In genomic region chr2:48622316-48622715, GRCm38 (mm10) we compare ENCODE assay signal across 19 mouse cellular contexts.
DNase-seq lines count a peak whose midpoint lies in the region; ATAC-seq and TF ChIP-seq lines count a peak whose summit lies in the region.
"Had no signal": no experiment of that assay in that cellular context is flagged by ENCODE, and none has a peak within 500 bp of the region (broad histone marks: within the 10 kb centered on the region; RNA-seq: fewer than 3 reads in every experiment).

No protein-coding gene starts in this region.

- no peaks in the 10 kb centered on the region for H3K27me3 ChIP-seq in hindbrain, postnatal 0 days (ENCODE audit: insufficient read depth, low read length)
- no peaks in the 10 kb centered on the region for H3K27me3 ChIP-seq in hindbrain, embryonic 10.5 days (ENCODE audit: insufficient read depth, poor library complexity, severe bottlenecking)
- H3K27me3 ChIP-seq: embryonic facial prominence, embryonic 13.5 days; embryonic facial prominence, embryonic 15.5 days; forebrain, embryonic 12.5 days had no signal

- no peaks in the 10 kb centered on the region for H3K4me1 ChIP-seq in hindbrain, postnatal 0 days (ENCODE audit: insufficient read depth, low read length)
- H3K4me1 ChIP-seq in hindbrain, embryonic 10.5 days (replicated peaks), result no peaks in the 10 kb centered on the region
- H3K4me1 ChIP-seq: embryonic facial prominence, embryonic 13.5 days; embryonic facial prominence, embryonic 15.5 days had no signal

- H3K9me3 ChIP-seq in hindbrain, postnatal 0 days (ENCODE audit: low read length), result no peaks in the 10 kb centered on the region
- H3K9me3 ChIP-seq in hindbrain, embryonic 10.5 days, result no peaks in the 10 kb centered on the region
- H3K9me3 ChIP-seq: embryonic facial prominence, embryonic 13.5 days; embryonic facial prominence, embryonic 15.5 days; forebrain, embryonic 10.5 days; forebrain, embryonic 12.5 days had no signal

- no peak for ATAC-seq in hindbrain, postnatal 0 days
- ATAC-seq: forebrain, embryonic 14.5 days; forebrain, embryonic 16.5 days had no signal

- H3K36me3 ChIP-seq in hindbrain, postnatal 0 days (ENCODE audit: insufficient read depth, low read length), result no peaks in the 10 kb centered on the region
- H3K36me3 ChIP-seq in hindbrain, embryonic 10.5 days, result no peaks in the 10 kb centered on the region
- H3K36me3 ChIP-seq: embryonic facial prominence, embryonic 13.5 days; embryonic facial prominence, embryonic 15.5 days; forebrain, embryonic 10.5 days; forebrain, embryonic 12.5 days had no signal

- H3K4me3 ChIP-seq in hindbrain, postnatal 0 days (ENCODE audit: low read length), result no peak overlapping the region
- no peak overlapping the region for H3K4me3 ChIP-seq in hindbrain, embryonic 10.5 days
- H3K4me3 ChIP-seq: embryonic facial prominence, embryonic 13.5 days; embryonic facial prominence, embryonic 15.5 days; erythroblast, embryonic 14.5 days; forebrain, embryonic 10.5 days; forebrain, embryonic 12.5 days had no signal

- no peak for TF ChIP-seq CTCF in hindbrain, postnatal 0 days (IDR thresholded peaks at IDR 0.05; ENCODE audit: low read depth)

- WGBS in hindbrain, postnatal 0 days, result 48% methylated on average over 1 of the region's 1 CpGs
- 92% methylated on average over 1 of the region's 1 CpGs for WGBS in hindbrain, embryonic 10.5 days

- H3K9ac ChIP-seq in hindbrain, postnatal 0 days (replicated peaks; ENCODE audit: low read length), result no peak overlapping the region
- H3K9ac ChIP-seq: embryonic facial prominence, embryonic 13.5 days; embryonic facial prominence, embryonic 15.5 days; forebrain, embryonic 12.5 days had no signal

- DNase-seq in cerebellum, postnatal 14 days, result peak; percentile 50 to 57
- DNase-seq in cerebellum, postnatal 36 days, result no peak
- peak; percentile 18 for DNase-seq in hindbrain, postnatal 0 days (ENCODE audit: low spot score)
- no peak for DNase-seq in hindbrain, embryonic 10.5 days (ENCODE audit: low spot score)
- DNase-seq: adrenal gland, adult 2 months; adrenal gland, postnatal 10 days; adrenal gland, postnatal 25 days; cerebellum, adult 11 months; cerebellum, adult 18-20 months; cerebellum, adult 8-10 months; cerebellum, postnatal 25 days; embryo, embryonic 11 days had no signal

- no peak overlapping the region for H3K27ac ChIP-seq in hindbrain, postnatal 0 days
- no peak overlapping the region for H3K27ac ChIP-seq in hindbrain, embryonic 10.5 days
- H3K27ac ChIP-seq: embryonic facial prominence, embryonic 13.5 days; embryonic facial prominence, embryonic 15.5 days; forebrain, embryonic 10.5 days; forebrain, embryonic 12.5 days had no signal

- no peak overlapping the region for H3K4me2 ChIP-seq in hindbrain, postnatal 0 days (ENCODE audit: low read depth, low read length)
- H3K4me2 ChIP-seq: embryonic facial prominence, embryonic 13.5 days; embryonic facial prominence, embryonic 15.5 days; forebrain, embryonic 12.5 days had no signal

Comparison
In these comparisons a context has a peak if more than half of its experiments do, and no peak if none do; other contexts are left out.
1. DNase-seq: peak in cerebellum, postnatal 14 days (2 of 2) and hindbrain, postnatal 0 days (single experiment); none in cerebellum, postnatal 36 days (0 of 2) and hindbrain, embryonic 10.5 days (single experiment).